Mouse (Mus musculus): Measurements from ENCODE around the gene Gm9945.

Gene Gm9945

DNA sequence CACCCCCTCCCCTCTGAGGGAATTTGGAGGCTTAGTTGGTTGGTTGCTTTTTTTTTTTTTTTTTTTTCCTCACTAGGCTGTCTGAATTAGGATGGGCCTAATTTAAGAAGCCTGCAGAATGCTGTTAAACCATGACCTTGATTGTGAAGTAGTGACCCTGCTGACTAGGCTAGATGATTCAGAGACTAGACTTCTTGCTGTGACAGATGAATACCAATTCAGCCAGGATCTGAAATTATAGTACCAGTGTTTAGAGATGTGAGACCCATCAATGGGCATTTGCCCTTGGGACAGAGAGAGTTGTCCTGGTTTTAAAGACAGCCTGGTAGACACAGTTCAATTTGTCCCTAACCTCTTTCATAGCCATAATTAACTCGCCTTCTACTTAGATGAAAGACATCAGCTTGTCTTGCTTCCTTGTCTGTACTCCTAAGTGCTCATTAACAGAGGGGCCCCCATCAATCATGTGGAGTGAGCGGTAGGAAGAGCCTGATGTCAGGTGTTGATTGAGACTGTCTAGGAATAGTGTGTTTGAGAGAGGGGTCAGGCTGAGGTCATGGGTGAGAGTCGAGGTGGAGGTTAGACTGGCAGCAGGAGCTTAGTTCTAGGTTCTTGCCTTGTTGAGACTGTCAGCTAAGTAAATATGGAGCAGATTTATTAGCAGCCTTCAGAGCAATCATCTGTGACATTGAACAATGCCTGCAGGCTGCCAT, 13.4 kb downstream of the Gm9945 start:
- DNase-seq (ENCODE audit: low spot score in 2 of 2) = no peak

- DNase-seq (ENCODE audit: low spot score in 2 of 2) = no peak
Measured at GRCm38 (mm10) chr11:53495417-53495816, 15.5 kb downstream of the Gm9945 start.

DNA sequence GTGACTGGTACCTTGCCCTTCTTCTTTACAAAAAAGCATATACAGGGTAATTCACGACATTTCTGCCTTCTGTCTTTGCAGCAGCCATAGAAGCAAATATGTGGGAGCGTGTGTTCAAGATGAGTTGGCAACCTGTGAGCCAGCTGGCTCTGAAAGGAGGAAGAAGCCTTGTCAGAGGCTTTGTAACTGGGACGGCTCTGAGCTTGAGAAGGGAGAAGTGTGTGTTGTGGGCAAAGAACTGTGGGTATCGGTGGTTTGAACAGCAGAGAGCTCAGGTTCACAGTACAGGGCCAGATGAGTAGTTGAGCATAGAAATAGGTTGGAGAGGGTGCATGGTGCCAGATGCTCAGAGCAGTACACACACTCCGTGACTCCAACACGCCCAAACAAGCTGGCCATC, 17.0 kb downstream of the Gm9945 start:
- DNase-seq (ENCODE audit: low spot score in 2 of 2) = peak in 1 of 2 experiments; percentile 38

- DNase-seq (ENCODE audit: low spot score in 2 of 2) = no peak
Measured at GRCm38 (mm10) chr11:53500569-53500968, 20.6 kb downstream of the Gm9945 start.

DNA sequence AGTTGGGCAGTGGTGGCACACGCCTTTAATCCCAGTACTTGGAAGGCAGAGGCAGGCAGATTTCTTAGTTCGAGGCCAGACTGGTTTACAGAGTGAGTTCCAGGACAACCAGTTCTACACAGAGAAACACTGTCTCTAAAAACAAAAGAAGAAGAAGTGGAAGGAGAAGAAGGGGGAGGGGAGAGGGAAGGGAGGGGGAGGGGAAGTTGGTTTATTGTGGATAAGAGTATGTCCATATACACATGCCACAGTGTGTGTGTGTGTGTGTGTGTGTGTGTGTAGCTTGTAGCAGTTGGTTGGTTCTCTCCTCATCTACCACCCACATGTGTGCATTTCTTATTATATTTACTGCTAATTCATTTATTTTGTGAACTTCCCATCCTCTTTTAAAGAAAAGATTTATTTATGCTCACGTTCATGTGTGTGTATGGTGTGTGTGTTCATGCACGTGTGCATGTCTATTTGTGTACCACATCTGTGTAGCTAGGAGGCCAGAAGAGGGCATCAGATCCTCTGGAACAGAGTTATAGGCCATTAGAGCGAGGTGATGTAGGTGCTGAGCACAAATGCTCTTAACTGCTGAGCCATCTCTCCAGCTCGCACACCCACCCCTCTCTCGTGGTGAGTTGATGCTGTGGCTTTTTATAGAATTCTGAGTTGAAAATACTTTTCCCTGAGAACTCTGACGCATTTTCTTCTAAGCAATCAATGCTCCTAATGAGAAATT, 22.2 kb downstream of the Gm9945 start:
- no peak for DNase-seq (ENCODE audit: low spot score in 2 of 2)

GRCm38 (mm10) chr11:53503738-53504137, 23.8 kb downstream of the Gm9945 start:
- no peak for DNase-seq (ENCODE audit: low spot score in 2 of 2)

GRCm38 (mm10) chr11:53504376-53504775, 24.4 kb downstream of the Gm9945 start:
- no peak for DNase-seq (ENCODE audit: low spot score in 2 of 2)

GRCm38 (mm10) chr11:53505026-53505663, 25.2 kb downstream of the Gm9945 start:
- no peak for DNase-seq (ENCODE audit: low spot score in 2 of 2)

DNA sequence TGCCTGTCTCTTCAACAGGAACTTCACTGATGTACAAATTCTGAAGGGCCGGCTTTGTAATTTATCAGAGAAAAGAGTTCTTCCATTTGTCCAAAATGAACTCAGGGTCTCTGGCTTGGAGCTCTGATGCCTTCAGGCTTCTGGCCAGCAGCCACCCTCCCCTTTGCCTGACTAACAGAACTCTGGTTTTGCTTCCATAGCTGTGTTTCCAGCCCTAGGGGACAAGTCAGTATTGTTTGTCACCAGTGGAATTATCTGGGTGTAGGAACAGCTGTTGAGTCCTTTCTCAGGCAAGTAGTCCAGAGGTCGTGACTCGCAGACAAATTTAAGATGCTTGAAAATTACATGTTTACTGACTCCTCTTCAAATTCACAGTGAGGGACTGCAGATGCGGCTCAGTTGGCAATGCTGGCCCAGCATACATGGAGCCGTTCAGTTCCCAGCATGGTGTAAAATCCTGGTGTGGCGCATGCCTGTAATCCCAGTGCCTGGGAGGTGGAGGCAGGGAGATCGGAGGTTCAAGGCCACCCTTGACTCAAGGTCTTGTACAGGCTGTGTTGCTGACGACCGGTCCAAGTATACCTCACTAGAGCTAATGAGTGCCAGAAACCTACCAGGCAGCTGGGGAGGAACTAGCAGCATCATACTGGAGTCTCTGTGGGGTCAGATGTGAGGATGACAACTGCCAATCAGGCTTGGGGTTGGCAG, 27.3 kb downstream of the Gm9945 start:
- no peak for DNase-seq (ENCODE audit: low spot score in 2 of 2)

GRCm38 (mm10) chr11:53508152-53508551, 28.2 kb downstream of the Gm9945 start:
- DNase-seq (ENCODE audit: low spot score in 2 of 2) = no peak

- no peak for DNase-seq (ENCODE audit: low spot score in 2 of 2)
Measured at GRCm38 (mm10) chr11:53508591-53508990, 28.6 kb downstream of the Gm9945 start.

DNA sequence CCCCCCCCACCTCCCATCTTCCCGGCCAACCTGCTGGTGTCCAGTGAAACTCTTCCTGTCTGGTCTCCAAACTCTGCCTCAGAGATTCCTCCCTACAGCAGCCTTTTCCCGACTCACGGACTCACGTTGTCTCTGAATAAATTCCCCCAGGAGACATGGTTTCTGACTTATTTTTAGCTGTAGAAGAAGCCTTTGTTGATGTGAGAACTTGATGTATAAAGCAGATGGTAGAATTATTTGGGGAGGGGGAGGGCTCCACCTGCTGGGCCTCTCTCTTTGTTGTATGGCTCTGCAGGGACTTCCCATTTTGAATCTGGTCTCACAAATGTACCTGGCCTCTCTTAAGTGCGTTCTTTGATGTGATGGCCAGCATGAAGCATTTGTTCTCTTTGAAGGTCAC, 30.4 kb downstream of the Gm9945 start:
- DNase-seq (ENCODE audit: low spot score in 2 of 2) = no peak

DNA sequence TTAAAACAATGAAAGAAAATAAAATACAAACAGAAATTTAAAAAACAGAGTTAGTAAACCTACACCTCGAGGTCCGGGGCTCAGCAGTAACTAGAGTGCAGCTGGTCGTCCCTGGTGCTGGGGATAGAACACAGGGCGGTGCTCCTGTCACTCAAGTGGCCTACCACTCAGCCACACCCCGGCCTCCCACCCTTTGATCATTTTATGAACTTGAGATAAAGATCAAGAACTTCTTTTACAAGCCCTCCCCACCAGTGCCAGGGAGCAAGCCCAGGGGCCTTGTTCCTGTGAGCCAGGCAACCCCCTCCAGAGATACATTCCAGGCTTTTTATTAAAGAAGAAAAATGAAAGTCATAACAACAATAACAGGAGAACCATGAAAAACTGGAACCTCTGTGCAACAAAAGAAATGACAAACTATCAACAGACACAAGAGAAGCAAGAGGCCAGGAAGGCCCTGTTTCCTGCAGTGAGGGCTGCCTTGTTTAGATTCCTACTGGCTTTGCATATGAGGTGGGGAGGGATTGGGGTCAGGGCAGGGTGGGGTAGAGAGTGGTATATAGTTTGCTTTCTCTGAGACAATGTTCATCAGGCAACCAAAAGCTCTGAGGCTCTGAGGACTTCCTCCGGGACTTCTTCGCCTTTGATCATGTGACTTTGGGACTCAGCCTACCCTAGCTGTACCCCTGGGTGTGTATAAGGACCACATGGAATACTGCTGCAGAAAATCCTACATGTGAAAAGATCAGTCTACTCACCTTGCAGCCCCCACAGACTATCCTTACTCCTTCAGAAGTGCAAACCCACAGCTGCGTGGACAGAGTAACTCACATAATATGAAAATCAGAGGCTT, 37.0 kb downstream of the Gm9945 start:
- DNase-seq (ENCODE audit: low spot score in 2 of 2) = peak; percentile 24 to 29

- no peak for DNase-seq (ENCODE audit: low spot score in 2 of 2)
Measured at GRCm38 (mm10) chr11:53518759-53519158, 38.8 kb downstream of the Gm9945 start.

GRCm38 (mm10) chr11:53519207-53520121, 39.5 kb downstream of the Gm9945 start, which contains the start of gene Sept8:
TSS of gene Sept8 (plus strand) at chr11:53519257.
- peak; percentile 15 to 33 for DNase-seq (ENCODE audit: low spot score in 2 of 2)

GRCm38 (mm10) chr11:53520122-53520978, 40.4 kb downstream of the Gm9945 start:
- DNase-seq (ENCODE audit: low spot score in 2 of 2) = no peak

GRCm38 (mm10) chr11:53521120-53521820, 41.3 kb downstream of the Gm9945 start:
- DNase-seq (ENCODE audit: low spot score in 2 of 2) = no peak

DNA sequence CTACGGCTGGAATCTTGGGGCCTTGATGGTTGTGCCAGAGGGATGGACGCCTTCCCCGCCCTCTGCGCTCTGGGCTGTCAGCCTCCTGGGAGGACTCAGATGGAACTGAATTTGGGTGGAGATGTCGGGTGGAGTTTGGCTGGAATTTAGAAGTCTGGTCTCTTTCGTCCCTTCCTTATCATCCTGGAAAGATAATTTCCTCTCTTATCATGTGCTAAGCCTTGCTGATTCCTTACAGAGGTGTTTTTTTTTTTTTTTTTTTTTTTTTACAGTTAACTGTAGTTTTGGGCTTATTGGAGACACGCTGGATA, 41.8 kb downstream of the Gm9945 start:
- DNase-seq (ENCODE audit: low spot score in 2 of 2) = no peak

GRCm38 (mm10) chr11:53522362-53522761, 42.4 kb downstream of the Gm9945 start:
- no peak for DNase-seq (ENCODE audit: low spot score in 2 of 2)
